Mouse (Mus musculus) megakaryocyte-erythroid progenitor cell, adult 5-6 weeks (primary cell): ENCODE results near the gene Mtif3. TPM values are rescaled to one million over a fixed set of nuclear protein-coding genes. Genes with fewer than 3 reads are reported as not detected.

ENCODE experiments used
- ATAC-seq: replicated peaks from 2 replicates; pipeline ENCODE4 v1.8.0; 2016; ENCODE audit warnings: mild to moderate bottlenecking, inconsistent platforms; ENCODE audit not compliant: severe bottlenecking, poor library complexity, low FRiP score, low TSS enrichment
- total RNA-seq, 2 experiments: library from RNA; stranded (forward) in 1 of 2; stranded (reverse) in 1 of 2; fragments of 200-1000, 215-1000 nt in 1 of 2; fragments of >200 nt in 1 of 2; fragmentation: Nextera tagmentation in 1 of 2; gene quantifications; 2 replicates each; pipeline ENCODE4 v1.2.3; 2014 to 2017

Mtif3 gene
- total RNA-seq (2014; fragmentation: Nextera tagmentation) (9.4 and 17.2 TPM in 2 replicates), total RNA-seq (2017) (41.2 and 43.1 TPM in 2 replicates)

- ATAC-seq: peak; percentile 91
Observed at GRCm38 (mm10) chr5:146963118-146963936, at the start of gene Mtif3. Gene Mtif3 (minus strand): TSS chr5:146963800.

GRCm38 (mm10) chr5:147011333-147011732, 47.7 kb upstream of the Mtif3 start:
- ATAC-seq: no peak

DNA sequence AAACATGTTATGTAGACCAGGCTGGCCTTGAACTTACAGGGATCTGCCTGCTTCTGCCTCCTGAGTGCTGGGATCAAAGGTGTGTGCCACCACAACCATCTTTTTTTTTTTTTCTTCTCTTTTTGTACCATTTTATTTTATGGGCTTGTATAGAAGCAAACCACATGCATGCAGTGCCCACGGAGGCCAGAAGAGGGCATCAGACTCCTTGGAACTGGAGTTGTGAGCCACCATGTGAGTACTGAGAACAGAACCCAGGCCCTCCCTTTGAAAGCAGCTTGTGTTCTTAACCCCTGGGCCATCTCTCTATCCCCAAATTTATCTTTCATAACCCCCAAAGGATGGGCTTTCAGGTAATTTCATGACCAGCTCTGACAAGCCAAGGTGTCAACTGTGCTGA, 39.7 kb upstream of the Mtif3 start:
- no peak for ATAC-seq

DNA sequence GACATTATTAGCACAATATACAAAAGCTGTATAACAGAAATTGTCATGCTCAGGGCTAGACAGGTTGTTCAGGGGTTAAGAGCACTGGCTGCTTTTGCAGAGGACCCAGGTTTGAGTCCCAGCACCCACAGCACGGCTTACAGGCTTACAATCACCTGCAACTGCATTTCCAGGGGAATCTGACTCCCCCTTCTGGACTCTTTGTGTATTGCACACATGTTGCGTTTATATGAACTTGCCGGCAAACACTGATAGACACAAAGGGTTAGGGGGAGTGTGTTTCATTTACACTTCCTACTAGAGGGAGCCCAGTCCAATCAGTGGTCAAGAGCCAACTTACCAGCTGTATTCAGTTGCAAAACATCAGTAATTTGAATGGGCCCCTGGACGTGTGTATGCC, 37.7 kb upstream of the Mtif3 start:
- no peak for ATAC-seq

DNA sequence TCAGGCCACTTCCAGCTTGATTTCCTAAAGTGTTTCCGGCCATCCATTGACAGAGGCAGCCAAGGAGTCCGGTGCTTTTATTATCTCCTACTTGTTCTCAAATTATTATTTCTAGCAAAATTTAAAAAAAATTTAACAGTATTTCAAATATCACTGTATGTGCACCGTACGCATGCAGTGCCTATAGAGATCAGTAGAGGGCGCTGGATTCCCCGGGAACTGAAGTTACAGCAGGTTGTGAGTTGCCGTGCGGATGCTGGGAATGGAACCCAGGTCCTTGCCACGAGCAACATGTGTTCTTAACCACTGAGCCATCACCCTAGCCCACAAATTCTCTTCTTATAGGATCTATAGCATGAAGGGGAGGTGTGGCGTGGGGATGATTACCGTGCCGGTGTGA, 35.2 kb upstream of the Mtif3 start:
- ATAC-seq: no peak

GRCm38 (mm10) chr5:146996812-146997211, 33.2 kb upstream of the Mtif3 start:
- ATAC-seq: no peak

GRCm38 (mm10) chr5:146994973-146995372, 31.4 kb upstream of the Mtif3 start:
- no peak for ATAC-seq

DNA sequence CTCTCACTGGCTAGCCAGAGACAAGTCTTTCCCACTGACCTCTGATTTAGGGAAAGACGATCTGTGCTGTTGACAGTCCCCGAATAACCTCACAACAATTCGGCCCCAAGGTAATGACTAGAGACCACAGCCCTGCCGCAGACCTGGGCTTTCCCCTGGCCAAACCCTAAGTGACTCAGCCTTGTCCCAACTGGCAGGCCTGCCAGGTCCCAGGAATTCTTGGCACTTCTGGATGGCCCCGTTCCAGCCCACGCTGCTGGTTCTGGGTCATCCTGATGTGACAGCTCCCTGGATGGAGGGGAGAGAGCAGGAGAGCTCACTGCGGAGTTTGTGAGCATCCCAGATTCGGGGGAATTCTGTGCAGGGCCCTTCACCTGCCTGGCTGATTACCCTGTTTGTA, 29.9 kb upstream of the Mtif3 start:
- no peak for ATAC-seq

DNA sequence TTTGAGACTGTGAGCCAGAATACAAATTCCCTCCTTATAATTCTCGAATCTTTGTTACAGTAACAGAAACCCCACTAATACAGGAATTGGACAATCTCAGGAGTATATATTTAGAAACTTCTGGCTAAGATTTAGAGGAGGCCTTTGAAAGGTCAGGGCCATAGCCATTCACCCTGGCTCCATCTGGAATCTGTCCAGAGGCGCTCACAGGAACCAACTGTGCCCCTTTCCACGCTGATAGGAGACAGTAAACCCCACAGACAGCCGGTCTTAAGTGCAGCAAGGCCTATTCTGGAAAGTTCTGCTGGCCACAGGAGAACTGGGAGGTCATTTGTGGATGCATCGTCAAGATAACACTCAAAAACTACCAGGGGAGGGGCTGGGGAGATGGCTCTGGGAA, 25.5 kb upstream of the Mtif3 start:
- ATAC-seq: no peak

GRCm38 (mm10) chr5:146987588-146987987, 24.0 kb upstream of the Mtif3 start:
- ATAC-seq: no peak

DNA sequence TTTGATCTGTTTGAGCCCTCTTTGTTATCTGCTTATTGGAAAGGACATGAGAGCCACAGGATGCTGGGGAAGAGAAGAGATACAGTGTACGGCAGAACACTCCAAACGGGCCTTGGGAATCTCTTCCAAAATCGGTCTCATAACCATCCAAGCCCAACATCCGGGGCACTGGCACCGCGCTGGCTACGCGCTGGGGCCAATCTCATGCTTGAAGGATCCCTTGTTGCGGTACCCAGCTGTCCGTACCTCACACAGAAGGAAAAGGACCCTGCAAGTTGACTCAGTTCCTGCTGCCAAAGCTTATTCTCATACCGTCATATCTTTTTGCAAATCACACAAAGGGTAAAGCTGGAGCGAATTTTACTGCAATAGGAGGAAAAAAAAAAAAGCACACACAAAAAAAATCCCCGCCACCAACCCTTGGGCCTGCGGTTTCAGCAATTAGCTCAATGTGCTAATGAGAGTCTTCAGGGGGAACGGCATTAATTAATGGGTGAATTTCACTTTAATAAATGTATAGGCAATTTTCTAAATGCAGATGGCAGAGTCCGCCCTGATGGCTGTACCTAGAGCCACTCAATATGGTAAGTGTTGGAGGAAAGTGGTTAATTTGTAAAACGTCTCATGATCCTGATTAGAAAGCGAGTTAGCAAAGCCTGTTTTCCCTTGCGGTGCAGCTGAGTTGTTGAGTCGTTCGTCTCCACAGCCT, 22.3 kb upstream of the Mtif3 start:
- no peak for ATAC-seq

- ATAC-seq: peak; percentile 86
Observed at GRCm38 (mm10) chr5:146983216-146983615, 19.6 kb upstream of the Mtif3 start.

DNA sequence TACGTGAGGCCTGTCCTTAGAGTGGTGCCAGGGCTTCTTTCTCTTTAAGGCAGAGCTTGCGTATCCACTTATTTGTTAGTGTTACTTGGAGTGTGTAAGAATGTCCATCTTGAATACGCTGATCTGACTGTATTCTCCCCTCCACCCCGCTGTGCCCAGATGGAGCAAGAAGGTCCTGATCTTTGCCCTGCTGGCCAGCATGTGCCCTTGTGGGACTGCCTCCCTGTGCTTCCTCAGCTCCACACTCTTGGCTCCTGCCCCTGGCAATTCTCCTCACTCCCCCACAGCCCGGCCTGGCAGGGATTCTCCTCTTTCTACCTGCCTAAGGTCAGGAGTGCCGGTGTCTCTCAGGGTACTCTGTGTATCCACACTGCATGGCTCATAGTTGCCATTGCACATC, 17.8 kb upstream of the Mtif3 start:
- ATAC-seq: no peak

- ATAC-seq: no peak
Observed at GRCm38 (mm10) chr5:146974781-146975123, 11.2 kb upstream of the Mtif3 start.

DNA sequence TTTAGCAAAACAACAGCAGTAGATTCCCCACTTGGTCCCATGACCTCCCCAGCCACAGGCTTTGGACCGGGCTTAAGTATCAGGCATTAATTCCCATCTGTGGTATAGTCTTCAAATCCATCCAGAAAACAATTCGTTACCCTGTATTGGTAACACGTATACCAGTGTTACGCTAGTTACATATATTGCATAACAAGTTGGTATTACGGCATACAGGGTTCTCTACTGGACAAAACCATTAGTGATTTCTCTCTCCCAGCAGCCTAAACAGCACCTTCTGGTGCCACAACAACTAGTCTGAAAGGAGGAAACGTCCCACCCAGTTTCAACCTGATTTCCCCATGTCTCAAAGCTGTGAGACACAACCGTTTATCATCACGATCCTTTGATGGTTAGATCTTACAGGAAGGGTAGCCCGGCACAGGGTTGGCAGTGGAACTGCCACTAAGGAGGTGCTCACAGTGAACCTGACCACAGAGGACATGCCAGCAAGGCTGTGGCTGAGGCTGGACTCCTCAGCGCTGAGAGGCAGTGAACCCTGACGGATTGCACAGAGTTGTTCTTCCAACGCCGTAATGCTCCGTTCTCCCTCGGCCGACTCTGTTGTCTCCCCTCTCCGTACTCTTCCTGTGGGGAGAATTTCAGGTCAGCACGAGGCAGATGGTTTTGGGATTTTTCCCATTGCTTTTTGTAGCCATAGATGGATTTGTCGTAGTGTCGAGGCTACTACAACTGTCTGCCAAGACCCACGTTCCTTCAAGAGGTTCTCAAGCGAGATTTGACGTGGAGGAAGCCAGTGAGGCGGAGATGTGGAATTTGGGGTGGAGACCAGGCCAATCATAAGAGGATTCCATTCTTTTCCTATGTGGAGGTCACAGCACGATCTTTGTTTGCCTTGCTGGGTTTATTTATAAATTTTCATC, 10.5 kb upstream of the Mtif3 start:
- ATAC-seq: no peak

DNA sequence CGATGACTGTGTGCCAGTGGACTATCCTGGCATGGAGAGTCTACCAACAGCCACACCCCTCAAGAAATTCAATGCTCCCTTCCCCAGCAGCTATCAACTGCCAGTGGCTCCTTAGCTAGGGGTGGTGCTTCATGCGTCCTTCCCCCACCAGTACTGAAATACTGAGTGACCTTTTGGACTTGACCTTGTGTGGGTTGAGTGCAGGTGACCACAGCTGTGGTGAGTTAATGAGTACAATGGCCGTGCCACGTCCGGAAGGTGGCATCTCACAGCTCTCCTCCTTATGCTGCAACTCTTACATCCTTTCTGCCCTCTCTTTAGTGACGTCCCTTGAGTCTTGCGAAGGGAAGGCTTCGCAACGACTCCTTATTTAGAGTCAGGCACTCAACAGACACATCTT, 9.8 kb upstream of the Mtif3 start:
- no peak for ATAC-seq

DNA sequence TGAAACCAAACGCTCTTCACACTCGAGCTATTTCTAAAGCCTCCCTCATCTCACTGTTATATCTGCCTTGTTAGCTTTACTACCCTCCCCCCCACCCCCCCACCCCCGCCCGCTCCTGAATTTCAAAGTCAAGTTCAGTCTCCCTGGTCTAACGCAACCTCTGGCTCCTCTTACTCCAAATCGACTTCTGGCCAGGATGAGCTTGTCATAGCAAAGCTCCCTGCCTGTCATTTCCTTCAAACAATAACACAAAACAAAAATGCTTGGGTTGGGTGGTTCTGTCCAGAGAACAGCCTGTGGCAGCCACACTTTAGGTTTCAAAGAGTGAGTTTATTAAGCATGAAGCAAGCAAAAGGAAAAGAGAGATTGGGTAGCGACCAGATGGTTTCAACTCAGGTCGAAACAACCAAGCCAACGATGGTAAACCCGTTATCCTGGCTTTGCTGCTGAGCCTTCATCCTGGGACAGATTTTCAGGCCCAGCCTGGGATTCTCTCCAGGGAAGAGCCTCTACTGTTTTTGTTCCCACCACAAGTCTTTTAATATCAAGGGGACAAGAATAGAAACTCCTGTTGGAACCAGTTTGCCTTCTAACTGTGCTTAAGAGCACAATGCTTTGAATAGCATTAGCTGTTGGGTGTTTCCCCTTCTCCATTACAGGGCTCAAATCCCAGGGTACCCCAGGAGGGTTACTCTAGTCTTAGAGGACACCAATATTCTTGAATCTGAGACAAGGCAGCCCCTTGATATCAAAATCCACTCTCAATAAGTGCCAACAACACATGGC, 8.4 kb upstream of the Mtif3 start:
- no peak for ATAC-seq

DNA sequence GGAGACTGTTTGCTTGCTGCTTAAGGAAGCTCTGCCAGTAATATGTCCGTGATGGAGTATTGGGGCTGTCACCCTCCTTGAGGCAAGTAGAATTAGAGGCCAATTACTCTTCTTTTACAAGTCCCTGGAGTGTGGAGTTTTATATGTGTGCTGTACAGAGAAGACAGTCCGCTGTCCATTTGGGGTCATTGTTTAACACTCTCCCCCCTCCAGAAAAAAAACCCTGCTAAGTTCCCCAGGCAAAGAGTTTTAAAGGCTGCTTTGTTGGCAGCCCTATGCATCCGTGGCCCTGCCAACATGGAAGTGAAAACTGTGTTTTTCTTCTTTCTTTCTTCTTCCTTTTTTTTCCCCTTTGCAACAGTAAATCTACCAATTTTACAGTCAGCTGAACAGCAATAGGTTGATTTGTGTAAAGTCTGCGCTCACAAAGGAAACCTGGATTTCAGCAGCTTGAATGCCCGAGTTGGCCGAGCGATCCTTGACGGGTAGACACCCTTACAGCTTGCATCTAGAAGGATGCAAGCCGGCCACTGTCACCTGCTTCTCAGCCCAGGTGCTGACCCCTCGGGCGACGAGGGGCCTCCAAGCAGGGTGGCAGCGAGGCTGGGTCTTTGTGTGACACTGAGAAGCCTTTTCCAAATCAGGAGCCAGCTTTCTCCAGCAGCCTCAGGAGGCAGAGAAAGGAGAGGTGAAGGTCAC, 5.2 kb upstream of the Mtif3 start:
- no peak for ATAC-seq

- ATAC-seq: peak; percentile 9; the same call in 1 of the 2 replicates
Observed at GRCm38 (mm10) chr5:146963937-146964278, 308 bp upstream of the Mtif3 start.
